Mouse (Mus musculus): ENCODE data around the gene Prf1. TPM values are rescaled to one million over a fixed set of nuclear protein-coding genes. Genes with fewer than 3 reads are reported as not detected.
A peak's percentile ranks its signal among the peaks of the same experiment; 100 is the strongest.

The Prf1 gene
- total and polyA plus RNA-seq, 3 experiments: 0.23 to 1.3 (median 0.32) TPM

- H3K79me2 ChIP-seq (replicated peaks; ENCODE audit: control insufficient read depth, insufficient read depth, low read length): no peaks in the 10 kb centered on the region
- intact Hi-C loops (cut with DNase I): no loop called here
- H3K4me3 ChIP-seq: no peak overlapping the region
- no peaks in the 10 kb centered on the region for H3K36me3 ChIP-seq (ENCODE audit: control insufficient read depth, insufficient read depth, low read length)
- H3K27ac ChIP-seq: peak overlapping the region; percentile 47
- TF ChIP-seq POLR2A (IDR thresholded peaks at IDR 0.05; ENCODE audit: insufficient read depth, low read depth, low read length): no peak
- TF ChIP-seq CTCF (IDR thresholded peaks at IDR 0.05): no peak
- TF ChIP-seq EP300 (IDR thresholded peaks at IDR 0.05; ENCODE audit: insufficient read depth, low read depth, low read length): no peak
- peaks cover 4% of the 10 kb centered on the region for H3K4me1 ChIP-seq (ENCODE audit: control insufficient read depth, insufficient read depth, low read length)
- H3K9ac ChIP-seq (ENCODE audit: low read depth, low read length): no peak overlapping the region
- H3K27me3 ChIP-seq (ENCODE audit: control insufficient read depth, insufficient read depth, low read length): no peaks in the 10 kb centered on the region
- 59% methylated on average over 2 of the region's 2 CpGs for WGBS
- no peak for DNase-seq
Observed at GRCm38 (mm10) chr10:61290479-61290878, 7.2 kb upstream of the Prf1 start.

DNA sequence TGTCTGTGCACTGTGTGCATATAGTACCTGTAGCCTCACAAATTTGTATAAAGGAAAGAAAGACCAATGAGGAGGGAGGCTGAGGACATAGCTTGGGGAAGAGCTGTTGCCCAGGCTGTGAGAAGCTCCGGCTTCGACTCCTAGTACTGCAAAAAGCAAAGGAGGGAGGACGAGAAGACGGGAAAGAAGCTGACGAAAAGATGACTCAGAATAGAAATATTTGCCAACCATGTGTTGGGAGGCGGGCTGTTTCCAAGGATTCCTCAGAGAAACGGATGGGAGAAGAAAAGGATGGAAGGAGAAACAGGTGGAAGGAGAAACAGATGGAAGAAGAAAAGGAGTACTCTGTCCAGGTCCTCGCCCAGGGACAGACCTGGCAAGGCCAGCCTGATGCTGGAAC is 3.4 kb upstream of the Prf1 start:
- 48% methylated on average over 8 of the region's 8 CpGs for WGBS
- Histone ChIP-seq H3K27me3 (ENCODE audit: control insufficient read depth, insufficient read depth, low read length) (no peaks in the 10 kb centered on the region), H3K4me1 (ENCODE audit: control insufficient read depth, insufficient read depth, low read length) (no peaks in the 10 kb centered on the region; the same call in 1 of the 2 replicates), H3K27ac (no peak overlapping the region), H3K4me3 (no peak overlapping the region), H3K36me3 (ENCODE audit: control insufficient read depth, insufficient read depth, low read length) (no peaks in the 10 kb centered on the region), H3K79me2 (replicated peaks; ENCODE audit: control insufficient read depth, insufficient read depth, low read length) (no peaks in the 10 kb centered on the region), H3K9ac (ENCODE audit: low read depth, low read length) (no peak overlapping the region)
- intact Hi-C loops (cut with DNase I): no loop called here
- no peak for DNase-seq
- TF ChIP-seq EP300 (IDR thresholded peaks at IDR 0.05; ENCODE audit: insufficient read depth, low read depth, low read length) (no peak), POLR2A (IDR thresholded peaks at IDR 0.05; ENCODE audit: insufficient read depth, low read depth, low read length) (no peak), CTCF (IDR thresholded peaks at IDR 0.05) (no peak)

GRCm38 (mm10) chr10:61296713-61297445 is 754 bp upstream of the Prf1 start:
- Histone ChIP-seq H3K4me3 (no peak overlapping the region), H3K36me3 (ENCODE audit: control insufficient read depth, insufficient read depth, low read length) (no peaks in the 10 kb centered on the region), H3K4me1 (ENCODE audit: control insufficient read depth, insufficient read depth, low read length) (no peaks in the 10 kb centered on the region), H3K27ac (no peak overlapping the region), H3K27me3 (ENCODE audit: control insufficient read depth, insufficient read depth, low read length) (no peaks in the 10 kb centered on the region), H3K9ac (ENCODE audit: low read depth, low read length) (no peak overlapping the region), H3K79me2 (replicated peaks; ENCODE audit: control insufficient read depth, insufficient read depth, low read length) (no peaks in the 10 kb centered on the region)
- WGBS: 71% methylated on average over 8 of the region's 8 CpGs
- TF ChIP-seq EP300 (IDR thresholded peaks at IDR 0.05; ENCODE audit: insufficient read depth, low read depth, low read length) (no peak), POLR2A (IDR thresholded peaks at IDR 0.05; ENCODE audit: insufficient read depth, low read depth, low read length) (no peak), CTCF (IDR thresholded peaks at IDR 0.05) (no peak)
- intact Hi-C loops (cut with DNase I): no loop called here
- DNase-seq: no peak

DNA sequence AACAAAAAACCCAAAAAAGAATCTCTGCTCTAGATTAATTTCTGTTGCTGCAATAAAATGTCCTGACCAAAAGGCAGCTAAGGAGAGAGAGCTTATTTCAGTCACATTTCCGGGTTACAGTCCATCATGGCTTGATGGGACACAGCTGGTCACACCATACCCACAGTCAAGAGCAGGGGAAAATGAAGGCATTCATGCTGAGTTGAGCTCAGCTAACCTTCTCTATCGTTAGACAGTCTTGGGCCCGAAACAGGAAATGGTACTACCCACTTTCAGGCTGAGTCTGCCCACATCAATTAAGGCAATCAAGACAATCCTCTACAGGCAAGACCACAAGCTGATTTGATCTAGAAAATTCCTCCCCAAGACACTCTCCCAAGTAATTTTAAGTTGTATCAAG is 3.4 kb downstream of the Prf1 start:
- WGBS: 70% methylated on average over 3 of the region's 3 CpGs
- H3K36me3 ChIP-seq (ENCODE audit: control insufficient read depth, insufficient read depth, low read length): no peaks in the 10 kb centered on the region
- H3K27me3 ChIP-seq (ENCODE audit: control insufficient read depth, insufficient read depth, low read length): no peaks in the 10 kb centered on the region
- no peaks in the 10 kb centered on the region for H3K4me1 ChIP-seq (ENCODE audit: control insufficient read depth, insufficient read depth, low read length)
- intact Hi-C loops (cut with DNase I): no loop called here
- DNase-seq: no peak
- H3K4me3 ChIP-seq: no peak overlapping the region
- no peak for TF ChIP-seq CTCF (IDR thresholded peaks at IDR 0.05)
- TF ChIP-seq POLR2A (IDR thresholded peaks at IDR 0.05; ENCODE audit: insufficient read depth, low read depth, low read length): no peak
- no peak for TF ChIP-seq EP300 (IDR thresholded peaks at IDR 0.05; ENCODE audit: insufficient read depth, low read depth, low read length)
- H3K79me2 ChIP-seq (replicated peaks; ENCODE audit: control insufficient read depth, insufficient read depth, low read length): no peaks in the 10 kb centered on the region
- H3K27ac ChIP-seq: no peak overlapping the region
- no peak overlapping the region for H3K9ac ChIP-seq (ENCODE audit: low read depth, low read length)

DNA sequence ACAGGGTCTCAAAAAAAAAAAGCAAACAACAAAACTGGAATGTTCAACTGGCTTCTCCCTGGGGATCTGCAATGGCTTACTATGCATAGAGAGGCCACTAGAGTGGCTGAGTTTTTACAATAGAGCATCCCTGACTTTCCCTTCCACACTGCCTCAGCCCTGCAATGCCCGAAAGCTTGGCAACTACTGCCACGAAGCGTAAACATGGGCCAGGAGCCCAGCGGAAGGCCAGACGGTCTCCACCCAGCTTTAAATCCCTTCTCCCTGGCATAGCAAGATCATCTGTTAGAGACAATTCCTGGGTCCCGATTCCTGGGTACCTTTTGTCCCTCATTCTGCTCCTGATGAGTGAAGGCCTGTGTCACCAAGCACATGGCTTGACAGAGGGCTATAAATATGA is 6.4 kb downstream of the Prf1 start:
- H3K4me1 ChIP-seq (ENCODE audit: control insufficient read depth, insufficient read depth, low read length): no peaks in the 10 kb centered on the region
- intact Hi-C loops (cut with DNase I): no loop called here
- DNase-seq: no peak
- no peaks in the 10 kb centered on the region for H3K27me3 ChIP-seq (ENCODE audit: control insufficient read depth, insufficient read depth, low read length)
- no peak overlapping the region for H3K27ac ChIP-seq
- TF ChIP-seq POLR2A (IDR thresholded peaks at IDR 0.05; ENCODE audit: insufficient read depth, low read depth, low read length) (no peak), EP300 (IDR thresholded peaks at IDR 0.05; ENCODE audit: insufficient read depth, low read depth, low read length) (no peak), CTCF (IDR thresholded peaks at IDR 0.05) (no peak)
- 84% methylated on average over 6 of the region's 6 CpGs for WGBS
- H3K79me2 ChIP-seq (replicated peaks; ENCODE audit: control insufficient read depth, insufficient read depth, low read length): no peaks in the 10 kb centered on the region
- H3K36me3 ChIP-seq (ENCODE audit: control insufficient read depth, insufficient read depth, low read length): no peaks in the 10 kb centered on the region
- no peak overlapping the region for H3K9ac ChIP-seq (ENCODE audit: low read depth, low read length)
- H3K4me3 ChIP-seq: no peak overlapping the region

DNA sequence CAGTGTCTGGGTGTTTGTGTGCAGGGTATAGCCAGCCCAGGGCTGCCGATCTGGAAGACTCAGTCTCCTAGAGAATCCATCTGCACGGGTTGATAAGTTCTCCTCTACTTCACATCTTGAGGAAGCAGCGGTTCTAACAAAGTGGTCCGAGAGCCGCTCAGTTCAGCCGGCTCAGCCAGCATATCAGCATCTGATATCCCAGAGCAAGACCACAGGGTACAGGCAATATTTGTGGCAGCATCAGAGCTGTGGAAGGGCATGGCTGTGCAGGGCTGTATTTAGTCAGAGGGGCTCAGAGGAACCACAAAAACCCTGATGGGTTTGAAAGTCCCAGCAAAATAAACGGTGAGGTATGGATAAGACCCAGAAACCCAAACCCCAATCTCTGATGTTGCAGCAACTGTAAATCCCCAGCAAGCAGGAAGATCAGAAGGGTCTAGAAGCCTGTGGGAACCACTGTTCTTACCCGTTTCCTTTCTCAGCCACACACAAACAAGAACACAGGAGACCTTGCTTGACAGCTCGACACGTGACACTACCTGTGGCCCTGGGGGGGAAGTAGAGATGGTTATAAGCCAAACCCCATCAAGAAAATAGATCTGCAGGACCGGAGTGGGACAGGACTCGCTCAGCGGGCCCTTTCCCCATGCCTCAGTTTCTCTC is 8.4 kb downstream of the Prf1 start:
- Histone ChIP-seq H3K27ac (no peak overlapping the region), H3K9ac (ENCODE audit: low read depth, low read length) (no peak overlapping the region), H3K27me3 (ENCODE audit: control insufficient read depth, insufficient read depth, low read length) (no peaks in the 10 kb centered on the region), H3K36me3 (ENCODE audit: control insufficient read depth, insufficient read depth, low read length) (no peaks in the 10 kb centered on the region), H3K4me1 (ENCODE audit: control insufficient read depth, insufficient read depth, low read length) (no peaks in the 10 kb centered on the region), H3K79me2 (replicated peaks; ENCODE audit: control insufficient read depth, insufficient read depth, low read length) (no peaks in the 10 kb centered on the region), H3K4me3 (no peak overlapping the region)
- intact Hi-C loops (cut with DNase I): no loop called here
- no peak for DNase-seq
- TF ChIP-seq POLR2A (IDR thresholded peaks at IDR 0.05; ENCODE audit: insufficient read depth, low read depth, low read length) (no peak), CTCF (IDR thresholded peaks at IDR 0.05) (no peak), EP300 (IDR thresholded peaks at IDR 0.05; ENCODE audit: insufficient read depth, low read depth, low read length) (no peak)
- WGBS: 80% methylated on average over 13 of the region's 13 CpGs

All from heart, adult 2 months (tissue).